Mouse (Mus musculus): ENCODE data around the gene Pnliprp2.

- TF ChIP-seq CTCF (IDR thresholded peaks at IDR 0.05; ENCODE audit: borderline replicate concordance, extremely low read depth, insufficient read depth, insufficient read length) (no peak), POLR2A (IDR thresholded peaks at IDR 0.05; ENCODE audit: borderline replicate concordance, extremely low read depth, insufficient read depth, insufficient read length, poor library complexity, severe bottlenecking) (no peak)
Measured at GRCm38 (mm10) chr19:58824316-58824715, 64.8 kb downstream of the Pnliprp2 start.
